Mouse (Mus musculus): Measurements from ENCODE around the gene Flt3l.
"Not testable (repeated sequence)": the region's sequence is repeated elsewhere in the genome, so short reads cannot be mapped to it uniquely, and the experiment has no call there.

Flt3l gene

GRCm38 (mm10) chr7:45162996-45163615 lies 26.9 kb upstream of the Flt3l start:
- no peak for DNase-seq

- DNase-seq: no peak
Measured at GRCm38 (mm10) chr7:45162551-45162950, 26.3 kb upstream of the Flt3l start.

- peak; percentile 87 to 90 for DNase-seq
Measured at GRCm38 (mm10) chr7:45161612-45162473, 25.6 kb upstream of the Flt3l start.

GRCm38 (mm10) chr7:45160866-45161265 lies 24.6 kb upstream of the Flt3l start:
- DNase-seq: no peak

GRCm38 (mm10) chr7:45160316-45160800 lies 24.1 kb upstream of the Flt3l start:
- DNase-seq: no peak

- no peak for DNase-seq
Measured at GRCm38 (mm10) chr7:45158991-45159390, 22.8 kb upstream of the Flt3l start.

- DNase-seq: no peak
Measured at GRCm38 (mm10) chr7:45157459-45157858, 21.2 kb upstream of the Flt3l start.

GRCm38 (mm10) chr7:45156206-45156605 lies 20.0 kb upstream of the Flt3l start:
- no peak for DNase-seq

GRCm38 (mm10) chr7:45155590-45155989 lies 19.4 kb upstream of the Flt3l start:
- no peak for DNase-seq

GRCm38 (mm10) chr7:45154993-45155514 lies 18.8 kb upstream of the Flt3l start:
- peak; percentile 75 to 77 for DNase-seq

- DNase-seq: peak; percentile 98
Measured at GRCm38 (mm10) chr7:45154096-45154992, 18.1 kb upstream of the Flt3l start, which contains the start of the genes Pih1d1 and Aldh16a1. Gene Pih1d1, plus strand, starts transcription at chr7:45154303. Gene Aldh16a1, minus strand, starts transcription at chr7:45154584.

- DNase-seq: no peak
Measured at GRCm38 (mm10) chr7:45153586-45153985, 17.4 kb upstream of the Flt3l start.

GRCm38 (mm10) chr7:45153052-45153451 lies 16.8 kb upstream of the Flt3l start:
- DNase-seq: not testable (repeated sequence)

GRCm38 (mm10) chr7:45151303-45151702 lies 15.1 kb upstream of the Flt3l start:
- peak; percentile 46 to 84 for DNase-seq

- DNase-seq: no peak
Measured at GRCm38 (mm10) chr7:45150321-45150720, 14.1 kb upstream of the Flt3l start.

- peak; percentile 38 to 73 for DNase-seq
Measured at GRCm38 (mm10) chr7:45149545-45149944, 13.3 kb upstream of the Flt3l start.

GRCm38 (mm10) chr7:45148534-45149098 lies 12.4 kb upstream of the Flt3l start:
- no peak for DNase-seq

- no peak for DNase-seq
Measured at GRCm38 (mm10) chr7:45147899-45148298, 11.7 kb upstream of the Flt3l start.

GRCm38 (mm10) chr7:45147267-45147666 lies 11.0 kb upstream of the Flt3l start:
- no peak for DNase-seq

GRCm38 (mm10) chr7:45145460-45145859 lies 9.2 kb upstream of the Flt3l start:
- peak in 1 of 2 experiments; percentile 15 for DNase-seq

- DNase-seq: peak in 1 of 2 experiments; percentile 39
Measured at GRCm38 (mm10) chr7:45144368-45145174, 8.3 kb upstream of the Flt3l start.

Data from lung, postnatal 4 days (tissue).